Mouse (Mus musculus): Measurements from ENCODE around the gene Gm10665.
"Not testable (repeated sequence)": the region's sequence is repeated elsewhere in the genome, so short reads cannot be mapped to it uniquely, and the experiment has no call there.

The Gm10665 gene
- long read RNA-seq, experiment 1 = 0 reads
- long read RNA-seq, experiment 2 = 0 reads

DNA sequence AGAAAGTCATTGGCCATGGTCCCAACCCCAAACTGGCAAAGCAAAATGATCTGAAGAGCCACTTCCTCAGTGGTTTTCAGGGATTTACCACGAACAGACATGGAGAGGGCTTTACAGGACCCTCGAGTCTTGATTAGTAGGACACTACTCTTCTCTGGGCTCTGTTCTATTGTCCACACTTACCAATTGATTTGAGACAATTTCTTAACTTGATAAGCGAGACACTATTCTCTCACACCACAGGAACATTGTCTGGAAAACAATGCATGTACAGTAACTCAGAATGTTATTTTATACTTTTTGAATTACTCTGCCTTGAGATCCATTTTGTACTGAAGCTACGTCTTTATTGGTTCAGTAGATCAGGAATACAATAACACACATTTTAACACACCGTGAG lies at the start of gene Gm10665:
Gene Gm10665, minus strand, starts transcription at position 101 of the 400 bp plus-strand sequence.
- intact Hi-C loops (cut with DNase I) = not testable (repeated sequence)

DNA sequence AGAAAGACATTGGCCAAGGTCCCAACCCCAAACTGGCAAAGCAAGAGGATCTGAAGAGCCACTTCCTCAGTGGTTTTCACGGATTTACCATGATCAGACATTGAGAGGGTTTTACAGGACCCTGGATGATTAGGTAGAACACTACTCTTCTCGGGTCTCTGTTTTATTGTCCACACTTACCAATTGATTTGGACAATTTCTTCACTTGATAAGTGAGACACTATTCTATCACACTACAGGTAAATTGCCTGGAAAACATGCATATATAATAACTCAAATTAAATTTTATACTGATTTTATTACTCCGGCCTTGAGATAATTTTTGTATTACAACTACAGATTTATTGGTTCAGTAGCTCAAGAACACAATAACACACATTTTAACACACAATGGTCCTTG lies 35.7 kb upstream of the Gm10665 start, which contains the start of gene Vmn1r151:
Gene Vmn1r151, minus strand, starts transcription at position 101 of the 400 bp plus-strand sequence.
- intact Hi-C loops (cut with DNase I) = not testable (repeated sequence)

DNA sequence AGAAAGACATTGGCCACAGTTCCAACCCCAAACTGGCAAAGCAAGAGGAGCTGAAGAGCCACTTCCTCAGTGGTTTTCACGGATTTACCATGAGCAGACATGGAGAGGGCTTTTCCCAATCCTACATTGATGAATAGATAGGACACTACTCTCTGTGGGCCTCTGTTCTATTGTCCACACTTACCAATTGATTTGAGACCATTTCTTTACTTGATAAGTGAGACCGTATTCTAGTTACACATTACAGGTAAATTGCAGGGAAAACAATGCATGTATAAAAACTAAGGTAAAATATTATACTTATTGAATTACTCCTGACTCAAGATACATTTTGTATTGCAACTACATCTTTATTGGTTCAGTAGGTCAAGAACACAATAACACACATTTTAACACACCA lies 25.7 kb downstream of the Gm10665 start, which contains the start of gene Vmn1r149:
Gene Vmn1r149, minus strand, starts transcription at position 101 of the 400 bp plus-strand sequence.
- intact Hi-C loops (cut with DNase I) = not testable (repeated sequence)

DNA sequence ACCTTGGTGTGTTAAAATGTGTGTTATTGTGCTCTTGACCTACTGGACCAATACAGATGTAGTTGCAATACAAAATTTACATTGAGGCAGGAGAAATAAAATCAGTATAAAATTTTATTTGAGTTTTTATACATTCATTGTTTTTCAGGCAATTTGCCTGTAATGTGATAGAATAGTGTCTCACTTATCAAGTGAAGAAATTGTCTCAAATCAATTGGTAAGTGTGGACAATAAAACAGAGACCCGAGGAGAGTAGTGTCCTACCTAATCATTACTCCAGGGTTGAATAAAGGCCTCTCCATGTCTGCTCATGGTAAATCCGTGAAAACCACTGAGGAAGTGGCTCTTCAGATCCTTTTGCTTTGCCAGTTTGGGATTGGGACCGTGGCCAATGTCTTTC lies 50.6 kb downstream of the Gm10665 start, which contains the start of gene Vmn1r148:
Gene Vmn1r148, plus strand, starts transcription at position 301 of the 400 bp plus-strand sequence.
- intact Hi-C loops (cut with DNase I) = not testable (repeated sequence)
